Mouse (Mus musculus): Measurements from ENCODE around the gene Rnf24. TPM values are rescaled to one million over a fixed set of nuclear protein-coding genes. Genes with fewer than 3 reads are reported as not detected.
"Not testable (repeated sequence)": the region's sequence is repeated elsewhere in the genome, so short reads cannot be mapped to it uniquely, and the experiment has no call there.

Rnf24 gene
- polyA plus RNA-seq, 1 experiment from 2014 or later: 4.8 TPM

GRCm38 (mm10) chr2:131323675-131324074 lies 29.0 kb downstream of the Rnf24 start:
- Histone ChIP-seq H3K36me3 (ENCODE audit: control insufficient read depth, insufficient read depth, low read length) (no peaks in the 10 kb centered on the region), H3K27me3 (ENCODE audit: control insufficient read depth, insufficient read depth, low read length) (no peaks in the 10 kb centered on the region), H3K4me2 (replicated peaks; ENCODE audit: low read depth, low read length) (no peak overlapping the region), H3K27ac (ENCODE audit: low read depth, low read length) (no peak overlapping the region), H3K4me3 (ENCODE audit: low read length) (no peak overlapping the region), H3K4me1 (ENCODE audit: control insufficient read depth, insufficient read depth, low read length) (no peaks in the 10 kb centered on the region), H3K9ac (ENCODE audit: low read depth, low read length) (no peak overlapping the region), H3K9me3 (ENCODE audit: control insufficient read depth, low read length) (no peaks in the 10 kb centered on the region)
- WGBS: 66% methylated on average over 1 of the region's 1 CpGs
- no peak for ATAC-seq (ENCODE audit: low FRiP score, low TSS enrichment)

DNA sequence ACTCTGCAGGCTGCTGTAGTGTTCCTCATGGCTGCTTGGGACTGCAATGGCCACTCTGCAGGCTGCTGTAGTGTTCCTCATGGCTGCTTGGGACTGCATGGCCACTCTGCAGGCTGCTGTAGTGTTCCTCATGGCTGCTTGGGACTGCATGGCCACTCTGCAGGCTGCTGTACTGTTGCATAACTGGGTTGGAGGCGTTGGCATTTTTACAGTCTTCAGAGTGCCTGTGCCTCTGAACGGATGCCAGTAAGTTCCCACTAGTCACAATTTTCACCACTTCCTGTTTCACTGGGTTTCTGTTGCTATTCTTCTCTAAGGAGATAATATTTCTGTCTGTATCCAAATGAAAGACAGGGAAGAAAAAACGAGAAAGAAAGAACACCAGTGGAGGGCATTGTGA lies 31.5 kb downstream of the Rnf24 start:
- WGBS: 47% methylated on average over 3 of the region's 3 CpGs
- not testable (repeated sequence) for H3K27ac ChIP-seq (ENCODE audit: low read depth, low read length); H3K9ac ChIP-seq (ENCODE audit: low read depth, low read length); H3K27me3 ChIP-seq (ENCODE audit: control insufficient read depth, insufficient read depth, low read length); H3K4me3 ChIP-seq (ENCODE audit: low read length); H3K4me1 ChIP-seq (ENCODE audit: control insufficient read depth, insufficient read depth, low read length); H3K4me2 ChIP-seq (replicated peaks; ENCODE audit: low read depth, low read length); H3K36me3 ChIP-seq (ENCODE audit: control insufficient read depth, insufficient read depth, low read length); ATAC-seq (ENCODE audit: low FRiP score, low TSS enrichment); H3K9me3 ChIP-seq (ENCODE audit: control insufficient read depth, low read length)

- ATAC-seq (ENCODE audit: low FRiP score, low TSS enrichment): no peak
- Histone ChIP-seq H3K9ac (ENCODE audit: low read depth, low read length) (no peak overlapping the region), H3K27me3 (ENCODE audit: control insufficient read depth, insufficient read depth, low read length) (no peaks in the 10 kb centered on the region), H3K4me1 (ENCODE audit: control insufficient read depth, insufficient read depth, low read length) (no peaks in the 10 kb centered on the region), H3K27ac (ENCODE audit: low read depth, low read length) (no peak overlapping the region), H3K9me3 (ENCODE audit: control insufficient read depth, low read length) (no peaks in the 10 kb centered on the region), H3K4me2 (replicated peaks; ENCODE audit: low read depth, low read length) (no peak overlapping the region), H3K36me3 (ENCODE audit: control insufficient read depth, insufficient read depth, low read length) (no peaks in the 10 kb centered on the region), H3K4me3 (ENCODE audit: low read length) (no peak overlapping the region)
- WGBS: 91% methylated on average over 6 of the region's 6 CpGs
Observed at GRCm38 (mm10) chr2:131319401-131319800, 33.3 kb downstream of the Rnf24 start.

GRCm38 (mm10) chr2:131316167-131316566 lies 36.5 kb downstream of the Rnf24 start:
- ATAC-seq (ENCODE audit: low FRiP score, low TSS enrichment): no peak
- H3K4me3 ChIP-seq (ENCODE audit: low read length): no peak overlapping the region
- no peaks in the 10 kb centered on the region for H3K4me1 ChIP-seq (ENCODE audit: control insufficient read depth, insufficient read depth, low read length)
- H3K36me3 ChIP-seq (ENCODE audit: control insufficient read depth, insufficient read depth, low read length): no peaks in the 10 kb centered on the region
- H3K27me3 ChIP-seq (ENCODE audit: control insufficient read depth, insufficient read depth, low read length): no peaks in the 10 kb centered on the region
- no peak overlapping the region for H3K4me2 ChIP-seq (replicated peaks; ENCODE audit: low read depth, low read length)
- no peak overlapping the region for H3K9ac ChIP-seq (ENCODE audit: low read depth, low read length)
- no peak overlapping the region for H3K27ac ChIP-seq (ENCODE audit: low read depth, low read length)
- 92% methylated on average over 2 of the region's 2 CpGs for WGBS
- no peaks in the 10 kb centered on the region for H3K9me3 ChIP-seq (ENCODE audit: control insufficient read depth, low read length)

- Histone ChIP-seq H3K9me3 (ENCODE audit: control insufficient read depth, low read length) (no peaks in the 10 kb centered on the region), H3K4me2 (replicated peaks; ENCODE audit: low read depth, low read length) (no peak overlapping the region), H3K27me3 (ENCODE audit: control insufficient read depth, insufficient read depth, low read length) (no peaks in the 10 kb centered on the region), H3K9ac (ENCODE audit: low read depth, low read length) (no peak overlapping the region), H3K27ac (ENCODE audit: low read depth, low read length) (no peak overlapping the region), H3K4me1 (ENCODE audit: control insufficient read depth, insufficient read depth, low read length) (no peaks in the 10 kb centered on the region), H3K36me3 (ENCODE audit: control insufficient read depth, insufficient read depth, low read length) (no peaks in the 10 kb centered on the region), H3K4me3 (ENCODE audit: low read length) (no peak overlapping the region)
- 66% methylated on average over 6 of the region's 6 CpGs for WGBS
- no peak for ATAC-seq (ENCODE audit: low FRiP score, low TSS enrichment)
Observed at GRCm38 (mm10) chr2:131309296-131309695, 43.4 kb downstream of the Rnf24 start.

- Histone ChIP-seq H3K4me1 (ENCODE audit: control insufficient read depth, insufficient read depth, low read length) (no peaks in the 10 kb centered on the region), H3K36me3 (ENCODE audit: control insufficient read depth, insufficient read depth, low read length) (peaks cover 6% of the 10 kb centered on the region; the same call in 1 of the 2 replicates), H3K9me3 (ENCODE audit: control insufficient read depth, low read length) (no peaks in the 10 kb centered on the region), H3K27ac (ENCODE audit: low read depth, low read length) (no peak overlapping the region), H3K4me3 (ENCODE audit: low read length) (no peak overlapping the region), H3K27me3 (ENCODE audit: control insufficient read depth, insufficient read depth, low read length) (no peaks in the 10 kb centered on the region), H3K4me2 (replicated peaks; ENCODE audit: low read depth, low read length) (no peak overlapping the region), H3K9ac (ENCODE audit: low read depth, low read length) (no peak overlapping the region)
- WGBS: 92% methylated on average over 2 of the region's 2 CpGs
- no peak for ATAC-seq (ENCODE audit: low FRiP score, low TSS enrichment)
Observed at GRCm38 (mm10) chr2:131307822-131308221, 44.9 kb downstream of the Rnf24 start.

DNA sequence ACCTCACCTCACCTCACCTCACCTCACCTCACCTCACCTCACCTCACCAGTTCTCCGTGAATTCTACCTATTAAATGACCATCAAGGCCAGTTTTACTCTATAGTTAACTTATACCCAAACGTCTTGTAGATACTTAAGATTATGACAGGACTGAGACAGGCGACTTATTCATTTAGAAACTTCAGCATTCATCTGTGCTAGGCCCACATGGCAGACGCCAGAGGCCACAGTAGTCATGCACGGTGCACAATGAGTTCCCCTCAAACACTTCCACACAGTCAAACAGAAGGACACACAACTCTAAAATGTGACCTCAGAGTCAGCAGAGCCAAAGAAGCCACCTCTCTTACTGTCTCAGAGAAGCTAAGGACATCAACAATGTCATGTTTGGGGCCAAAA lies 45.3 kb downstream of the Rnf24 start:
- Histone ChIP-seq H3K4me2 (replicated peaks; ENCODE audit: low read depth, low read length) (no peak overlapping the region), H3K27me3 (ENCODE audit: control insufficient read depth, insufficient read depth, low read length) (no peaks in the 10 kb centered on the region), H3K4me1 (ENCODE audit: control insufficient read depth, insufficient read depth, low read length) (no peaks in the 10 kb centered on the region), H3K4me3 (ENCODE audit: low read length) (no peak overlapping the region), H3K9ac (ENCODE audit: low read depth, low read length) (no peak overlapping the region), H3K36me3 (ENCODE audit: control insufficient read depth, insufficient read depth, low read length) (peaks cover 11% of the 10 kb centered on the region; the same call in 1 of the 2 replicates), H3K27ac (ENCODE audit: low read depth, low read length) (no peak overlapping the region), H3K9me3 (ENCODE audit: control insufficient read depth, low read length) (no peaks in the 10 kb centered on the region)
- ATAC-seq (ENCODE audit: low FRiP score, low TSS enrichment): no peak
- 75% methylated on average over 5 of the region's 5 CpGs for WGBS

- not testable (repeated sequence) for H3K27ac ChIP-seq (ENCODE audit: low read depth, low read length); H3K9me3 ChIP-seq (ENCODE audit: control insufficient read depth, low read length); H3K4me1 ChIP-seq (ENCODE audit: control insufficient read depth, insufficient read depth, low read length); H3K4me2 ChIP-seq (replicated peaks; ENCODE audit: low read depth, low read length); H3K4me3 ChIP-seq (ENCODE audit: low read length); ATAC-seq (ENCODE audit: low FRiP score, low TSS enrichment); H3K9ac ChIP-seq (ENCODE audit: low read depth, low read length); H3K27me3 ChIP-seq (ENCODE audit: control insufficient read depth, insufficient read depth, low read length)
- WGBS: 88% methylated on average over 1 of the region's 1 CpGs
- peaks cover 12% of the 10 kb centered on the region; the same call in 1 of the 2 replicates for H3K36me3 ChIP-seq (ENCODE audit: control insufficient read depth, insufficient read depth, low read length)
Observed at GRCm38 (mm10) chr2:131305226-131305625, 47.5 kb downstream of the Rnf24 start.

- ATAC-seq (ENCODE audit: low FRiP score, low TSS enrichment): no peak
- Histone ChIP-seq H3K36me3 (ENCODE audit: control insufficient read depth, insufficient read depth, low read length) (peaks cover 13% of the 10 kb centered on the region; the same call in 1 of the 2 replicates), H3K9me3 (ENCODE audit: control insufficient read depth, low read length) (no peaks in the 10 kb centered on the region), H3K27me3 (ENCODE audit: control insufficient read depth, insufficient read depth, low read length) (no peaks in the 10 kb centered on the region), H3K9ac (ENCODE audit: low read depth, low read length) (no peak overlapping the region), H3K4me2 (replicated peaks; ENCODE audit: low read depth, low read length) (no peak overlapping the region), H3K4me3 (ENCODE audit: low read length) (no peak overlapping the region), H3K27ac (ENCODE audit: low read depth, low read length) (no peak overlapping the region), H3K4me1 (ENCODE audit: control insufficient read depth, insufficient read depth, low read length) (no peaks in the 10 kb centered on the region)
- 79% methylated on average over 9 of the region's 9 CpGs for WGBS
Observed at GRCm38 (mm10) chr2:131304497-131304896, 48.2 kb downstream of the Rnf24 start.

DNA sequence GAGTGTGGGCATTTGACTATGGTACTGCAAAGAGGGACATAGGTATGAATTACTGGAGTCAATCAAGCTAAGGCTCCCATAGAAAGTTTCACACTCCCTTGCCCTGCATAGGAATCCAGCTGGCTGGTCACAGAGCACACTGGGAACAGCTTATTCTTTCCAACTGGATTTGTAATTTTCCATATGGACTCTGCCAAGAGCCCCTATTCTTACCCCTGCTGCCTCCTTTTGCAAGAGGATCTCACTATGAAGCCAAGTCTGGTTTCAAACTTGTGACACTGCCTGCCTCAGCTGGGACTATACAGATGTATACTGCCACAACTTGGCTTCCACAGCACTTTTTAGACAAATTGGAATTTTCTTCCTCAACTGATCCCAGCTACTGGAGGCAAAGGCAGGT lies 51.1 kb downstream of the Rnf24 start:
- no peak for ATAC-seq (ENCODE audit: low FRiP score, low TSS enrichment)
- H3K9me3 ChIP-seq (ENCODE audit: control insufficient read depth, low read length): no peaks in the 10 kb centered on the region
- no peaks in the 10 kb centered on the region for H3K4me1 ChIP-seq (ENCODE audit: control insufficient read depth, insufficient read depth, low read length)
- no peak overlapping the region for H3K4me2 ChIP-seq (replicated peaks; ENCODE audit: low read depth, low read length)
- H3K9ac ChIP-seq (ENCODE audit: low read depth, low read length): no peak overlapping the region
- no peak overlapping the region for H3K4me3 ChIP-seq (ENCODE audit: low read length)
- no peak overlapping the region for H3K27ac ChIP-seq (ENCODE audit: low read depth, low read length)
- no peaks in the 10 kb centered on the region for H3K27me3 ChIP-seq (ENCODE audit: control insufficient read depth, insufficient read depth, low read length)
- H3K36me3 ChIP-seq (ENCODE audit: control insufficient read depth, insufficient read depth, low read length): peaks cover 35% of the 10 kb centered on the region

All from kidney, embryonic 14.5 days (tissue).